ENCODE assay signal across 8 mouse cellular contexts in the genomic region with DNA sequence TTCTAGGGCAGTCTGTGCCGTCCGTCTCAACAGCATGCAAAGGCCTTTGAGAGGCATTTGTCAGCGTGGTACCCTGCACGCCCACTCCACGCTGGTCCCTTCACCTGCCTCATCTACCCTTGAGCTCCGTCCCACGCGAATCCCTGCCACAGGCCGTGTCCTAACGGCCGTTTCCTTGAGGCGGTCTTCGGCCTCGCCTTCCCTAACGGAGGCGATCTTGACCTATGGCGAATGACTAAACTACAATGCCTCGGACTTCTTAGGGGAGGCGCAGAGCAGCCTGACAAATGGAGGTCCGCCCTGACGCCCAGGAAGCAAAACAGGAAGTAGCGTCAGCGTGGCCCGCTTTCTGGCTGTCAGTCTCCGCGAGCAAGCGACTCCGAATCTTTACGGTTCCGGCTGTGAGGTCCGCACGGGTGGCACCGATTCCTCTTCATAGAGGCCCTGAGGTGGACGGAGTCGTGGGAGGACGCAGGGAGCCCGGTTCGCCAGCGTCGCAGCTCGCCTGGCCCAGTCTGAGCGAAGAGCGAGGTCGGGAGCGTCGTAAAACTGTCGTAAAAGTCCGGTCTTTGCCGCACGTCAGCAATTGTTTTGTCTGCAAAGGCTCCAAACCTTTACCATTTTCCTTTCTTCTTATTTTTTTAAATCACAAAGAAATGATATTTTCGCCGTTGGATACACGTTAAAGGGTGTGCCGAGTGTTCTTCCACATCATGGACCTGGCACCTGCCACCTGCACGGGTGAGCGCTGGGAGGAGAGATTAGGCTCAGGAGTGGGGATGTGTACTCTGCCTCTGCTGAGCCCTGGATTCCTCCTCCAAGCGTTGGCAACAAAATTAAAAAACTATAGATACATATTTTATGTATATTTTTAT. TPM values are rescaled to one million over a fixed set of nuclear protein-coding genes. Genes with fewer than 3 reads are reported as not detected.
DNase-seq lines count a peak whose midpoint lies in the region; ATAC-seq and TF ChIP-seq lines count a peak whose summit lies in the region.

No protein-coding gene starts in this region.

- H3K36me3 ChIP-seq in forebrain, embryonic 10.5 days (replicated peaks) = peaks cover 16% of the 10 kb centered on the region
- no peaks in the 10 kb centered on the region for H3K36me3 ChIP-seq in heart, embryonic 15.5 days
- H3K36me3 ChIP-seq in liver, embryonic 14.5 days (replicated peaks; ENCODE audit: control insufficient read depth, insufficient read depth, low read depth) = no peaks in the 10 kb centered on the region
- H3K36me3 ChIP-seq in neural tube, embryonic 11.5 days (ENCODE audit: control insufficient read depth, insufficient read depth, low read length) = no peaks in the 10 kb centered on the region
- H3K36me3 ChIP-seq in stomach, postnatal 0 days (ENCODE audit: control insufficient read depth, insufficient read depth, low read length) = no peaks in the 10 kb centered on the region

- ATAC-seq in heart, embryonic 15.5 days (replicated peaks; ENCODE audit: insufficient number of reproducible peaks, insufficient read depth, low FRiP score, low read depth) = peak; percentile 89
- peak; percentile 87 for ATAC-seq in liver, embryonic 14.5 days (ENCODE audit: insufficient read depth)
- ATAC-seq in neural tube, embryonic 11.5 days (ENCODE audit: insufficient read depth, low FRiP score, low TSS enrichment) = peak; percentile 86
- ATAC-seq in stomach, postnatal 0 days (ENCODE audit: low FRiP score, low TSS enrichment) = peak; percentile 95

- peaks cover 11% of the 10 kb centered on the region for H3K4me1 ChIP-seq in forebrain, embryonic 10.5 days
- peaks cover 5% of the 10 kb centered on the region for H3K4me1 ChIP-seq in heart, embryonic 15.5 days (replicated peaks)
- peaks cover 2 to 4% of the 10 kb centered on the region in 2 experiments; a peak in 2 of 4 replicates for H3K4me1 ChIP-seq in liver, embryonic 14.5 days (replicated peaks; ENCODE audit: control insufficient read depth in 2 of 2, insufficient read depth in 2 of 2, low read length in 1 of 2)
- H3K4me1 ChIP-seq in neural tube, embryonic 11.5 days (ENCODE audit: control insufficient read depth, insufficient read depth, low read length) = no peaks in the 10 kb centered on the region
- H3K4me1 ChIP-seq in stomach, postnatal 0 days (replicated peaks; ENCODE audit: control insufficient read depth, insufficient read depth) = no peaks in the 10 kb centered on the region; the same call in 1 of the 2 replicates

- H3K9ac ChIP-seq in heart, embryonic 15.5 days = peak overlapping the region; percentile 76
- H3K9ac ChIP-seq in liver, embryonic 14.5 days (replicated peaks) = peak overlapping the region; percentile 70
- H3K9ac ChIP-seq in neural tube, embryonic 11.5 days (ENCODE audit: low read length) = peak overlapping the region; percentile 81
- peak overlapping the region; percentile 84 for H3K9ac ChIP-seq in stomach, postnatal 0 days (ENCODE audit: low read length)

- no peak; the same call in 1 of the 2 replicates for TF ChIP-seq CTCF in liver, embryonic 14.5 days (IDR thresholded peaks at IDR 0.05; ENCODE audit: low read depth)
- no peak for TF ChIP-seq CTCF in stomach, postnatal 0 days (IDR thresholded peaks at IDR 0.05; ENCODE audit: low read depth)

- H3K9me3 ChIP-seq in forebrain, embryonic 10.5 days = peaks cover 4% of the 10 kb centered on the region; the same call in 1 of the 2 replicates
- H3K9me3 ChIP-seq in heart, embryonic 15.5 days (replicated peaks) = no peaks in the 10 kb centered on the region
- H3K9me3 ChIP-seq in liver, embryonic 14.5 days (ENCODE audit: control insufficient read depth, low read length) = no peaks in the 10 kb centered on the region; the same call in 1 of the 2 replicates
- H3K9me3 ChIP-seq in neural tube, embryonic 11.5 days (ENCODE audit: control insufficient read depth, low read length) = no peaks in the 10 kb centered on the region
- H3K9me3 ChIP-seq in stomach, postnatal 0 days (ENCODE audit: control insufficient read depth, low read length) = no peaks in the 10 kb centered on the region

- peak; percentile 85 to 88 for DNase-seq in CD8-positive naive resting alpha-beta T cell, adult 2 months (ENCODE audit: low read depth in 2 of 2, low spot score in 2 of 2)
- DNase-seq in c-Kit-positive CD71-negative TER-119-negative erythroid progenitor cells, embryonic 14.5 days (ENCODE audit: low read depth) = peak; percentile 80
- DNase-seq in forebrain, embryonic 10.5 days (ENCODE audit: extremely low spot score, low spot score) = peak; percentile 92
- peak; percentile 83 to 91 for DNase-seq in kidney, postnatal 25 days
- DNase-seq in liver, embryonic 14.5 days (ENCODE audit: low read depth in 3 of 3, low spot score in 3 of 3) = peak; percentile 79 to 82 (median 82)
- DNase-seq in neural tube, embryonic 11.5 days (ENCODE audit: low spot score) = peak; percentile 88
- peak; percentile 89 for DNase-seq in stomach, postnatal 0 days (ENCODE audit: low spot score)

- TF ChIP-seq EP300 in liver, embryonic 14.5 days (IDR thresholded peaks at IDR 0.05; ENCODE audit: low read depth) = no peak
- TF ChIP-seq EP300 in stomach, postnatal 0 days (optimal IDR thresholded peaks at IDR 0.05) = no peak

- H3K4me2 ChIP-seq in heart, embryonic 15.5 days = peak overlapping the region; percentile 85
- H3K4me2 ChIP-seq in liver, embryonic 14.5 days (ENCODE audit: low read depth) = peak overlapping the region; percentile 70
- peak overlapping the region; percentile 55 for H3K4me2 ChIP-seq in neural tube, embryonic 11.5 days (ENCODE audit: low read depth)
- H3K4me2 ChIP-seq in stomach, postnatal 0 days (replicated peaks; ENCODE audit: low read depth) = peak overlapping the region; percentile 76

- H3K4me3 ChIP-seq in forebrain, embryonic 10.5 days = peak overlapping the region; percentile 81
- peak overlapping the region; percentile 81 for H3K4me3 ChIP-seq in heart, embryonic 15.5 days
- peak overlapping the region; percentile 64 to 80 for H3K4me3 ChIP-seq in liver, embryonic 14.5 days (ENCODE audit: insufficient read depth in 1 of 2, low read depth in 2 of 2, low read length in 2 of 2)
- H3K4me3 ChIP-seq in neural tube, embryonic 11.5 days (ENCODE audit: low read depth, low read length) = peak overlapping the region; percentile 64
- H3K4me3 ChIP-seq in stomach, postnatal 0 days (ENCODE audit: low read depth, low read length) = peak overlapping the region; percentile 64

- WGBS in forebrain, embryonic 10.5 days = under 1% methylated on average over 57 of the region's 57 CpGs
- under 1% methylated on average over 57 of the region's 57 CpGs for WGBS in heart, embryonic 15.5 days
- under 1% methylated on average over 57 of the region's 57 CpGs for WGBS in liver, embryonic 14.5 days (ENCODE audit: insufficient replicate concordance)
- WGBS in neural tube, embryonic 11.5 days = under 1% methylated on average over 57 of the region's 57 CpGs
- WGBS in stomach, postnatal 0 days = under 1% methylated on average over 57 of the region's 57 CpGs

- H3K27me3 ChIP-seq in forebrain, embryonic 10.5 days (ENCODE audit: poor library complexity, severe bottlenecking) = no peaks in the 10 kb centered on the region
- no peaks in the 10 kb centered on the region for H3K27me3 ChIP-seq in heart, embryonic 15.5 days
- no peaks in the 10 kb centered on the region for H3K27me3 ChIP-seq in liver, embryonic 14.5 days (ENCODE audit: control insufficient read depth, insufficient read depth, low read length)
- H3K27me3 ChIP-seq in neural tube, embryonic 11.5 days (ENCODE audit: control insufficient read depth, insufficient read depth, low read length) = no peaks in the 10 kb centered on the region
- H3K27me3 ChIP-seq in stomach, postnatal 0 days (ENCODE audit: control insufficient read depth, insufficient read depth, low read length) = no peaks in the 10 kb centered on the region

- H3K27ac ChIP-seq in forebrain, embryonic 10.5 days = peak overlapping the region; percentile 98
- H3K27ac ChIP-seq in heart, embryonic 15.5 days = peak overlapping the region; percentile 98
- H3K27ac ChIP-seq in liver, embryonic 14.5 days = peak overlapping the region; percentile 33
- peak overlapping the region; percentile 92 for H3K27ac ChIP-seq in neural tube, embryonic 11.5 days (ENCODE audit: low read depth, low read length)
- H3K27ac ChIP-seq in stomach, postnatal 0 days (replicated peaks) = peak overlapping the region; percentile 98

RNA-seq across cellular contexts. Expression of a gene that starts 26.2 kb away (rescaled TPM):
- polyA plus RNA-seq in forebrain, embryonic 10.5 days (2016; fragmentation: Nextera tagmentation; extraction: Ambion mirVana) = 17.1 and 17.6 TPM in 2 replicates
- 9.4 and 10.9 TPM in 2 replicates for polyA plus RNA-seq in heart, embryonic 15.5 days (2015; fragmentation: Nextera tagmentation; extraction: Ambion mirVana)
- 1.0 and 1.6 TPM in 2 replicates for polyA plus RNA-seq in liver, embryonic 14.5 days (2012; rRNA removed)
- polyA plus RNA-seq in liver, embryonic 14.5 days (2014; fragmentation: Nextera tagmentation; extraction: Ambion mirVana) = 1.9 and 2.3 TPM in 2 replicates
- 21.2 and 21.6 TPM in 2 replicates for polyA plus RNA-seq in neural tube, embryonic 11.5 days (2014; fragmentation: Nextera tagmentation; extraction: Ambion mirVana)
- polyA plus RNA-seq in stomach, postnatal 0 days (2015; fragmentation: Nextera tagmentation; extraction: Ambion mirVana) = 6.0 and 6.9 TPM in 2 replicates

RNA-seq across cellular contexts. Expression of a gene that starts 35.3 kb away (rescaled TPM):
- polyA plus RNA-seq in forebrain, embryonic 10.5 days (2016; fragmentation: Nextera tagmentation; extraction: Ambion mirVana) = 356 and 383 TPM in 2 replicates
- 295 and 378 TPM in 2 replicates for polyA plus RNA-seq in heart, embryonic 15.5 days (2015; fragmentation: Nextera tagmentation; extraction: Ambion mirVana)
- polyA plus RNA-seq in liver, embryonic 14.5 days (2012; rRNA removed) = 203 and 296 TPM in 2 replicates
- 264 and 272 TPM in 2 replicates for polyA plus RNA-seq in liver, embryonic 14.5 days (2014; fragmentation: Nextera tagmentation; extraction: Ambion mirVana)
- polyA plus RNA-seq in neural tube, embryonic 11.5 days (2014; fragmentation: Nextera tagmentation; extraction: Ambion mirVana) = 391 and 397 TPM in 2 replicates
- polyA plus RNA-seq in stomach, postnatal 0 days (2015; fragmentation: Nextera tagmentation; extraction: Ambion mirVana) = 451 and 481 TPM in 2 replicates

RNA-seq across cellular contexts. Expression of a gene that starts 37.2 kb away (rescaled TPM):
- polyA plus RNA-seq in forebrain, embryonic 10.5 days (2016; fragmentation: Nextera tagmentation; extraction: Ambion mirVana) = 18.4 and 19.0 TPM in 2 replicates
- 13.4 and 17.8 TPM in 2 replicates for polyA plus RNA-seq in heart, embryonic 15.5 days (2015; fragmentation: Nextera tagmentation; extraction: Ambion mirVana)
- 7.0 TPM in 2 replicates for polyA plus RNA-seq in liver, embryonic 14.5 days (2012; rRNA removed)
- polyA plus RNA-seq in liver, embryonic 14.5 days (2014; fragmentation: Nextera tagmentation; extraction: Ambion mirVana) = 2.3 and 2.6 TPM in 2 replicates
- polyA plus RNA-seq in neural tube, embryonic 11.5 days (2014; fragmentation: Nextera tagmentation; extraction: Ambion mirVana) = 15.3 and 15.8 TPM in 2 replicates
- polyA plus RNA-seq in stomach, postnatal 0 days (2015; fragmentation: Nextera tagmentation; extraction: Ambion mirVana) = 7.2 and 8.2 TPM in 2 replicates

RNA-seq across cellular contexts. Expression of a gene that starts 44.6 kb away (rescaled TPM):
- polyA plus RNA-seq in forebrain, embryonic 10.5 days (2016; fragmentation: Nextera tagmentation; extraction: Ambion mirVana) = 86.3 and 86.4 TPM in 2 replicates
- 40.2 and 43.1 TPM in 2 replicates for polyA plus RNA-seq in heart, embryonic 15.5 days (2015; fragmentation: Nextera tagmentation; extraction: Ambion mirVana)
- 8.0 and 12.5 TPM in 2 replicates for polyA plus RNA-seq in liver, embryonic 14.5 days (2012; rRNA removed)
- 26.5 and 27.1 TPM in 2 replicates for polyA plus RNA-seq in liver, embryonic 14.5 days (2014; fragmentation: Nextera tagmentation; extraction: Ambion mirVana)
- polyA plus RNA-seq in neural tube, embryonic 11.5 days (2014; fragmentation: Nextera tagmentation; extraction: Ambion mirVana) = 68.7 and 71.6 TPM in 2 replicates
- polyA plus RNA-seq in stomach, postnatal 0 days (2015; fragmentation: Nextera tagmentation; extraction: Ambion mirVana) = 28.2 and 28.7 TPM in 2 replicates

Comparison
In these comparisons a context has a peak if more than half of its experiments do, and no peak if none do; other contexts are left out.
1. Peak in every context shown above with its lines: DNase-seq, ATAC-seq, H3K4me3 ChIP-seq and H3K27ac ChIP-seq.
2. H3K27ac ChIP-seq: peak in every context shown above with its lines; median percentile 98 in forebrain, embryonic 10.5 days; 98 in heart, embryonic 15.5 days; 98 in stomach, postnatal 0 days; 92 in neural tube, embryonic 11.5 days; 33 in liver, embryonic 14.5 days.